Mouse (Mus musculus) stomach, embryonic 14.5 days (tissue): ENCODE measurements around the gene AI597479. TPM values are rescaled to one million over a fixed set of nuclear protein-coding genes. Genes with fewer than 3 reads are reported as not detected.

ENCODE experiments used
- polyA plus RNA-seq: library from polyadenylated mRNA; unstranded; fragments of >200 nt; fragmentation: Nextera tagmentation; extraction: Ambion mirVana; gene quantifications from 2 replicates; pipeline ENCODE4 v1.2.1, GENCODE M21; 2014

The AI597479 gene
- polyA plus RNA-seq, 1 experiment from 2014 or later, result 28.5 TPM

Other genes starting within 250 kb of the AI597479 start
- 49.7 and 54.6 TPM in 2 replicates for gene Mrps9, start 247.5 kb upstream of the AI597479 start, polyA plus RNA-seq
- gene Gpr45, start 145.8 kb upstream of the AI597479 start, polyA plus RNA-seq, result 7.5 and 9.3 TPM in 2 replicates
- 14.5 and 15.0 TPM in 2 replicates for gene Tgfbrap1, start 73 bp upstream of the AI597479 start, polyA plus RNA-seq
- 97.4 and 105 TPM in 2 replicates for gene Fhl2, start 98.3 kb downstream of the AI597479 start, polyA plus RNA-seq